Mouse (Mus musculus): ENCODE measurements around the gene Svip. TPM values are rescaled to one million over a fixed set of nuclear protein-coding genes. Genes with fewer than 3 reads are reported as not detected.

Svip gene
- total and polyA plus RNA-seq, 3 experiments = not detected

DNA sequence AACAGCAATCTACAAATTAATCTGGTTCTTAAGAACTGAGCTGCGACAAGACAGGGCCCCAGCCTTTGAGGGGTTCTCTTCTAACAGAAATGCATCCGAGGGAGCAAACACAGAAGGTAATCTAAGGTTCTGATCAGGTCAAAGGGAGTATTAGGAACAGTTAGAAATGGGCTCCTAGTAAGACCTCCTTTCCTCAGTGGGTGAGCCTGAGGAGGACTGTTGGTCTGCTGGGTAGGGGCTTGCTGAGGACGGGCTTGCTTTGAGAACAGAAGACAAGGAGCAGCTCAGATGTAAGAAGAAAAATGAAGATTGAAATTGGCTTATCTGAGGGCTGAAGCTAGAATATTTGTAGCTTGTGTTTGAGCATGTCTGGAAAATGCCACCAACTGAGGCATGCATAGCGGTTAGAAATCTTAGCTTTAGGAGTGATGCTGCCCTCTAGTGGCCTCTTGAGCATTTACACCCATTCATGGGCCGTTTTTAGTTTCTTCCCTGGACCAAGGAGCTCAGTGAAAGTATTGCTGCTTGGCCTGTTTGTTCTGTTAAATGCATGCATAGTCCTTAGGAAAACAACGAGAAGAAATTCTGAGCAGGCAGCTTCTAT is 33.5 kb downstream of the Svip start:
- Histone ChIP-seq H3K27me3 (replicated peaks) (no peaks in the 10 kb centered on the region), H3K36me3 (replicated peaks in 1 of 2; ENCODE audit: control insufficient read depth in 1 of 2, insufficient read depth in 1 of 2, low read length in 1 of 2) (no peaks in the 10 kb centered on the region), H3K9ac (ENCODE audit: insufficient read depth, low read depth) (no peak overlapping the region), H3K4me2 (ENCODE audit: insufficient read depth, low read depth, poor library complexity, severe bottlenecking) (no peak overlapping the region), H3K4me1 (ENCODE audit: control insufficient read depth in 1 of 2, insufficient read depth in 2 of 2) (no peaks in the 10 kb centered on the region), H3K9me3 (replicated peaks; ENCODE audit: low read length) (peaks cover 7% of the 10 kb centered on the region), H3K27ac (ENCODE audit: insufficient read depth, low read depth) (no peak overlapping the region), H3K79me2 (replicated peaks; ENCODE audit: control insufficient read depth, extremely low read depth, insufficient read depth, poor library complexity, severe bottlenecking) (no peaks in the 10 kb centered on the region), H3K4me3 (replicated peaks in 1 of 3; ENCODE audit: low read depth in 2 of 3, low read length in 2 of 3, poor library complexity in 1 of 3) (no peak overlapping the region)
- in situ Hi-C loops (cut with MboI; ENCODE audit: low pct_ligation_motif_present, low pct_unique_long_range_greater_than_20kb, low sequenced_read_pairs) = no loop called here
- dilution Hi-C loops (cut with MboI; ENCODE audit: extremely low pct_ligation_motif_present, extremely low pct_unique_long_range_greater_than_20kb, low sequenced_read_pairs) = no loop called here
- peak; percentile 43 for DNase-seq (ENCODE audit: extremely low read depth)
- no peak for TF ChIP-seq MAFK (IDR thresholded peaks at IDR 0.05; ENCODE audit: insufficient replicate concordance, low read length)
- peak; percentile 70 for TF ChIP-seq RAD21 (IDR thresholded peaks at IDR 0.05; ENCODE audit: low read depth, low read length)
- TF ChIP-seq CTCF (conservative IDR thresholded peaks at IDR 0.05 in 1 of 2, IDR thresholded peaks at IDR 0.05 in 1 of 2; ENCODE audit: low read depth in 2 of 2, low read length in 2 of 2) = peak; percentile 35 to 69
- no peak for TF ChIP-seq GABPA (IDR thresholded peaks at IDR 0.05; ENCODE audit: insufficient replicate concordance, low read depth, low read length)
- TF ChIP-seq MYC (IDR thresholded peaks at IDR 0.05; ENCODE audit: low read depth, low read length) = no peak
- no peak for TF ChIP-seq UBTF (IDR thresholded peaks at IDR 0.05; ENCODE audit: low read depth, low read length)
- TF ChIP-seq TBP (conservative IDR thresholded peaks at IDR 0.05; ENCODE audit: low read depth, low read length) = no peak
- TF ChIP-seq ELF1 (IDR thresholded peaks at IDR 0.05; ENCODE audit: low read depth, low read length) = no peak
- TF ChIP-seq JUND (conservative IDR thresholded peaks at IDR 0.05; ENCODE audit: low read depth, low read length) = no peak
- no peak for TF ChIP-seq MXI1 (IDR thresholded peaks at IDR 0.05; ENCODE audit: low read depth, low read length)
- no peak for TF ChIP-seq CHD2 (IDR thresholded peaks at IDR 0.05; ENCODE audit: low read length)
- no peak for TF ChIP-seq ZMIZ1 (IDR thresholded peaks at IDR 0.05; ENCODE audit: low read depth, low read length)
- no peak for TF ChIP-seq BHLHE40 (IDR thresholded peaks at IDR 0.05; ENCODE audit: low read depth, low read length)
- peak; percentile 60 for TF ChIP-seq SMC3 (IDR thresholded peaks at IDR 0.05; ENCODE audit: low read depth, low read length)
- peak; percentile 15; the same call in 1 of the 2 replicates for TF ChIP-seq ZC3H11A (IDR thresholded peaks at IDR 0.05; ENCODE audit: low read depth, low read length)
- no peak for TF ChIP-seq POLR2A (IDR thresholded peaks at IDR 0.05; ENCODE audit: low read depth, low read length)
- TF ChIP-seq MAX (IDR thresholded peaks at IDR 0.05; ENCODE audit: low read length) = no peak
- no peak for TF ChIP-seq ZKSCAN1 (IDR thresholded peaks at IDR 0.05; ENCODE audit: borderline replicate concordance, low read depth, low read length)
- TF ChIP-seq CHD1 (IDR thresholded peaks at IDR 0.05; ENCODE audit: low read depth, low read length) = no peak
- no peak for TF ChIP-seq HCFC1 (IDR thresholded peaks at IDR 0.05; ENCODE audit: low read depth, low read length)
- TF ChIP-seq POLR2AphosphoS2 (IDR thresholded peaks at IDR 0.05; ENCODE audit: low read depth, low read length) = no peak
- TF ChIP-seq USF1 (IDR thresholded peaks at IDR 0.05; ENCODE audit: low read depth, low read length) = no peak
- TF ChIP-seq KAT2A (IDR thresholded peaks at IDR 0.05; ENCODE audit: insufficient replicate concordance, low read length) = no peak
